Mouse (Mus musculus) frontal cortex, adult (tissue): ENCODE measurements around the gene Pde4d.

Source experiments
- ATAC-seq: cut with Nextera tagmentation; 2 replicates; pipeline ENCODE4 v1.9.2; 2017; ENCODE audit warnings: mild to moderate bottlenecking, moderate library complexity, mixed read lengths; ENCODE audit not compliant: low TSS enrichment

Gene Pde4d

DNA sequence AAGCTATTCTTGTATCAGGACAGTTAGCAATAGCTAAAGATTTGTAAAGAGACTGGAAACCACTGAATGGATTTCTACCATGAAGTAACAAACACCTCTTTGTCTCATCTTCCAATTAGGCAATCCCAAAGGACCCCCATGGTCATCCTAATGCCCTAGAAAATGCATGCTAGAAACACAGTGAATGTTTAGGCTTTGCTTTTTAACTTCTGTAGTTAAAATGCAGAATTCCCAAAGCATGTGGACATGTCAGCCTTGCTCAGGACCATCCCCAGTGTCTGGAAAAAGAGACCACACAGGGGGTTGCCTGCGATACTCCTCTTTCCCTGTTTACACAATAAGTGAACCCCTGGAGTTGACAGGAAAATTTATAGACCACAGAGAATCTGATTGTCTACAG lies 926.9 kb downstream of the Pde4d start:
- ATAC-seq, result no peak

DNA sequence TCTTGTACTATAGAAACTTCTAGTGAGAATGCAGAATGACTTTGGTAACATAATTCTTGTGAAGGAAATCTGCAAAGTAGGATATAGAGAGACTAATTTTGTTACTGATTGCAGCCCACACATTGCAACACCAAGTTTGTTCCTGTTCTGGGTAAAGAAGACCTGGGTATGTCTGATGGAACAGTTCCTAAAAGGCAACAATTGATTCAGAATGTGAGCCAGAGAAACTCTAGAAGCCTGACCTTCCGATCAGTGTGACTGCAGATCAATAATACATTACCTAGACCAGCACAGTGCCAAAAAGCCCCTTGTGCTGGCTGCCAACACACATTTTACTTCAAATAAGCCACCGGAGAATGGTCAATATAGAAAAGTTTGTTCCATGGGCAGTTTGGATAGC lies 930.4 kb downstream of the Pde4d start:
- ATAC-seq, result no peak

DNA sequence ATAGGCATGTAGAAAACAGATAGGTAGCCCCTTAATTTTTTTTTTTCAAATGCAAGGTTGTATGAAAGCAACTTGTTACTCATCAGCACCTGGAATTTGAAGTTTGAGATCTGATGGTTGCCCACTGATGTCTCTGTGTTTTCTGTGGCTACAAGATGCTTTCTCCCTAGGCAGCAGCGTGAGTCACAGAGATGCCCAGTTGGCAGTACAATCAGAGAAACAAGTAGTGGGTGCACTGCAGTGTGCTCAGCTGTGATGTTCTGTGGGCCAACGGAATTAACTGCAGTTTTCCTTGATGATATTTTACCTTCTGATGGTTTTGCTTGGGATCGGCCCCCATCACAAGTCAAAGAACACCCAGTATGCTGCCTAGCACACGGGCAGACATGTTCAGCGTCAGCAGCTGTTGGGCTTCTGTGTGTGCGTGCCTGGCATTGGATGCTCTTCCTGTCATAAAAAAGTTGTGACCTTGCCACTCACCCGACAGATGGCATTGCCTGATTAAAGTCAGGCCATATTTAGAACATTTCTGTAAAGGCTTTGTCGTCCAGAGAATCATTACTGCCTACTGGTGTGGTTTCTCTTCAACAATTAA lies 939.0 kb downstream of the Pde4d start:
- ATAC-seq, result peak; percentile 96

DNA sequence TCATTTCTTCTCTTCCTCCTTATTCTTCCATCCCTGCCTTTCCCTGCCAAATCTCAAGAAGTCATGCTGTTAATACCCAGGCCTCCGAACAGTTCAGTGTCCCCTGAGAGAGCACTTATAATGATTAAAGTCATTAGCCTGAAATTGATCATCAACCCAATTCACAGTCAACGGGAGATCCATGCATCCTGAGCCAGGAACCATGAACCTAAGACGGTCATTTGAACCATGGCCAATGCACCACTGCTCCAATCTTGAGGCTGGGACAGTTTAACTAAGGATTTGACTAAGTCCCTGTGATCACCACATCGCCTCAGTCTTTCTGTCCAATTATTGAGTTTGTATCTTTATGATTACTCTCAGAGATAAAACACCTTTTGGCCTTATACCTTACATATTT lies 952.6 kb downstream of the Pde4d start:
- ATAC-seq, result no peak

DNA sequence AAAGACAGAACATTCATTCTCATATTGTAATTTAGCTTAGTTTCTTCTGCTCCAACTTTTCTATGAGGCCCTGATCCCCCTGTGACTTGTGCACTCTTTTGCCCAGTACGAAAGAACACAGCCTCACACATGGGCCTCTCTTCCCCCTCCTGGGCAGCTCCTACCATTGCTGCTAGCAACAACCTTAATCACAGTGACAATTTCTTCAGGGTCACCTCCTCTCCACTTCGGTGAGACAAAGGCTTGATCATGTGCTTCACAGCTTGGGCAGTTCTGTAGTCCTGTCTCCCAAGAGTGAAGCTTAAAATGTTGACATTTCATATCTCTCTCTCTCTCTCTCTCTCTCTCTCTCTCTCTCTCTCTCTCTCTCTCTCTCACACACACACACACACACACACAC lies 953.2 kb downstream of the Pde4d start:
- ATAC-seq, result no peak

DNA sequence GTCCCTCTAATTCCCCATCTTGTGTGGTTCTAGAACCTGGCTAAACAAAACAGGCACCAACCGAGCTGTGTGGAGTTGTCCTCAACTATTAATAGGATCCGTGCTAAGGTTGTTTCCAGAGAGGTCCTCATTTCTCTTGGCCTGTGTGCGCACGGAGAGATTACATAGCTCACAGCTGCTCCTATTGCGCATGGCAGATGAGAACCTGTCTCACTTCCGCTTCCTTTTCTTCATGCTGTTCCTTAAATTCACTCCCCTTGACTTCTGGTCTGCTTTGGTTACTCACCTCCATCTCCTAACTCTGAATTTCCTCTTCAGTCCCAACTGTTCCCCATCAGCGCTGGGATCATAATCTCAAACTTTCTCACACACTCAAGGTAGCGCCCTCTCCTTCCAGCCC lies 956.6 kb downstream of the Pde4d start:
- ATAC-seq, result no peak

DNA sequence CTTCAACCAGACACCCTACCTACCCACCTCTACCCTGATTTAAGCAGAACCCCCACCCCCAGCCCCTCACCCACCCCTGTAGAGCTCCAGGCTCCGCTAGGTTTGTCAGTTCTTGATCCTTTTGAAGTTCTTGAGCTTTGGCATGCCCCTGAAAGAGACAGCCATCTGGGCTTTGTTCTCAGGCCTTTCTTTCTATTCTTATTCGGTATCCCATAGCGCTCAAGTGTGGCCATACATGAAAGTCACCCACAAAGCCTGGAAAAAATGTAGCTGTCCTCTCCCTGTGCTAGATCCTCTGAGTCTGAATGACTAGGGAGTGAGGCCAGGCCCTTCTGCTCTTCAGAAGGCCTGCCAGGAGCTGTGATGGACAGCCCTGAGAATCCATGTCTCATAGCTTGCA lies 957.6 kb downstream of the Pde4d start:
- no peak for ATAC-seq

DNA sequence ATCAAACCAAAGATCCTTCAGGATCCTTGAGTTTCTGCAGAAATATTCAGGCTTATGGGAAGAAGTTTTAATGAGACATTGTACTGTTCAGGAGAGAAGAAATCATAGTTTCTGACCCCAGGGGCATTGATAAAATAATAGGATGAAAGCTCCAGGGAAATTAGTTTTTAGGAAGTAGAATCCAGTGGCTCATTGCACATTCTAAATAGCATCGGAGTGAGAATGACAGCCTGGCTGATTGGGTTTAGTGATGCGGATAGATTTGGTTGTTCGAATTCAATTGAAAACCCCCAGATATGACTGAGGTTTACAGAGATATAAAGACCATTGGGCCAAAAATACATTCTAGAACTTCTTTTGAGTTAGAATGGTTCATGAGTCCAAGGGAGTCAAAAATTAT lies 970.7 kb downstream of the Pde4d start:
- ATAC-seq, result no peak

DNA sequence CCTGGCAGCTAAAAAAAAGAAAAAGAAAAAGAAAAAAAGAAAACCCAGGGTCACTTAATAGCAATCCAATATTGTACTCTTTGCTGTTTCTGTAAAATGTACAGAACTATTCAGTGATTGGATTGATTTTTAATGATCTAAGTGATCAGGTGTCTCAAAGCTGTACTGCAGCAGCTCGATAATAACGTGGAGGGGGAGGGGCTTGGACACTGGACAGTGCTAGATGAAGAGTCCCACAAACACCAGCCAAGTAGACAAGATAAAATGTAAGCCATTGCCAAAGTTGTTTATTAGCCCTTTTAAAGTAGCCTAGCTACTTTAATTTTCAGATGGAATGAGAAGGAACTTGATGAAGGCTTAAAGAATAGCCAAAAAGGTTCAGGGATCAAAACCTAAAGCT lies 975.2 kb downstream of the Pde4d start:
- no peak for ATAC-seq

DNA sequence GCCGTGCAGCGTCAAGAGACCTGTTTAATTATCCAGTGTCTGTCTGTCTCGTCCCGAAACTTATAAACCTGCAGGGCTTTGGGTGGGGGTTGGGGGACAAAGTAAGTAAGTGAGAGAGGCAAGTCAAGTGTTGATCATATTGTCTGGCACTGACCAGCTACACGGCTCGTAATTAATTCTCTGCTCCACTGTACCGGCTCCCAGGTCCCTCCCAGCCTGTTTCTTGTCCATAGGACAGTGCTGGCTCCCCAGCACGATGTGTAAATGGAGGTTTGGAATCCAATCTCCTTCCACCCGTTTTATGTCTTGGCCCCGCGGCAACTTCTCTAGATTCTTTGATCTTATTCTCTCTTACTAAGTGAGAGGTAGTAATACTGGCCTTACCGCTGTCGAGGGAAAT lies 975.8 kb downstream of the Pde4d start:
- ATAC-seq, result no peak

DNA sequence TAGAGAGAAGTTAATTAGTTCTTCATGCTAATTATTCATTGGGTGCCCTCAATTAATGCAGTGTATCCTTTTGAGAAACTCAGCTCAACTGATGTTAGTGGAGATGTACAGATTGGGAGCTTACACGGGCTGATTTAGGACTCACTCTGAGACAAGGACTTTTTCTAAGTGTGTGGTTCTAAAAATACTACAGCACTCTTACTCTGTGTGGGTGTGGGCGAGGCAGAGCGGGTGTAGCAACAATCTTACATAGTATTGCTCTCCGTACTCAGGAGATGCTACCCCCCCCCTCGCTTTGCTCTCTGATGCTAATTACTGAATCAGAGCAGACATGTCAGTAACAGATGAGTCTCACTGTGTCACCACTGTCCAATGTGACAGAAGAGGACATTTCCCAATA lies 976.3 kb downstream of the Pde4d start:
- ATAC-seq, result peak; percentile 96

DNA sequence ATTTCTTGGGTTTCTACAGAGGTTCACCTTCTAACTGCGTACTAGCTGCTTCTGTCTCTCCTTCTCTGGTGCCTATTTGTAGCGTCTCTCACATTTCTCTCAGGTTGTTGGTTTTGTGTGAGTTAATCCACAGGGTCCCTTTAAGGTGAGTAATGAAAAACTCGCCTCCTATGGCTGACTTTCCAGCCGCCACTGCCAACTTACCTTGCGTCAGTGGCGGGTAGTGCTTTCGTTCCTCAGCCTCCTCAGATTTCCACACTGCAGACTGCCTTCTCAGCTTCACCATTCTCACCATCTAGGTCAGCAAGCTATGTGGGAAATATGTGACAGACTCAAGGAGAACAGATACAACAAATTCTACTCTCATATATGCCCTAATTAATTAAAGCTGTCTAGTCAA lies 977.8 kb downstream of the Pde4d start:
- ATAC-seq, result no peak

DNA sequence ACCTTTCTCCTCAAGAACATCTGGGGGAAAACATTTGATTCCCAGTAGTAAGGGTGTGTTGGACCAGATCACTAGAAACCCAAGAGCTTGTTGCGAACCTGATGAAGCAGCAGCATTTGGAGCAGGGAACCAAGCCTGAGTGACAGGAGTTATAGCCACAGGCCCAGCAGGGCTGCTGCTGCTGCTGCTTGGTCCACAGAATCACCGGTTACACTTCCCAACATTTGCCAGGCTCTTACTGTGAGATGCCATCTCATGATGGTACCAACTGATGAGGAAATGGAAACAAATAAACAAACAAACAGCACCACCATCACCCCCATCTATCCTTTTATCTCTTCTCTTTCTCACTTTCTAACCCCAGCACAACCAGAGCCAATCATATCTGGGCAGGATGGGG lies 979.8 kb downstream of the Pde4d start:
- no peak for ATAC-seq

DNA sequence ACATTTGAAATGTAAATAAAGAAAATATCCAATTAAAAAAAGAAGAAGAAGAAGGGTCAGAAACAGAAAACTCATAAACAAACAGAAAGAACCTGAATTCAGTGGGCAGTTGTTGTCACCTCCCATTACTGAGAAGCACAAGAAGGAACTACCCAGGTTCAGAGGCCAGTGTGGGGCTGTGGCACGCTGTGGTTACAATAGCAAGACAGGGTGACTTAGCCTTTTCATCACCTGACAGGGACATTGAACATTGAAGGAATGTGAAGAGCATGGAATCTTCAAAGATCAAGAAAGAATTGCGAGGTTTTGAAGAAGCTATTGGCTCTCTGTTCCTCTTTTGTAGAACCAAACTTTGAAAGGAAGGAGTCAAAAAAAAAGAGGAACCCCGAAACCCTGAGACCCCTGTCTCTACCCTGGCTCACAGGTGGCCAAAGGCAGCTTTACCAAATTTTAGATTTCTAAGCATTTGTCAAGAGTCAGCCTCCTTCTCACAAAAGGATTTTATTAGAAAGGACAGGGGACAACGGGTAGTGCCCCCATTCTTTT lies 987.6 kb downstream of the Pde4d start:
- ATAC-seq, result no peak

DNA sequence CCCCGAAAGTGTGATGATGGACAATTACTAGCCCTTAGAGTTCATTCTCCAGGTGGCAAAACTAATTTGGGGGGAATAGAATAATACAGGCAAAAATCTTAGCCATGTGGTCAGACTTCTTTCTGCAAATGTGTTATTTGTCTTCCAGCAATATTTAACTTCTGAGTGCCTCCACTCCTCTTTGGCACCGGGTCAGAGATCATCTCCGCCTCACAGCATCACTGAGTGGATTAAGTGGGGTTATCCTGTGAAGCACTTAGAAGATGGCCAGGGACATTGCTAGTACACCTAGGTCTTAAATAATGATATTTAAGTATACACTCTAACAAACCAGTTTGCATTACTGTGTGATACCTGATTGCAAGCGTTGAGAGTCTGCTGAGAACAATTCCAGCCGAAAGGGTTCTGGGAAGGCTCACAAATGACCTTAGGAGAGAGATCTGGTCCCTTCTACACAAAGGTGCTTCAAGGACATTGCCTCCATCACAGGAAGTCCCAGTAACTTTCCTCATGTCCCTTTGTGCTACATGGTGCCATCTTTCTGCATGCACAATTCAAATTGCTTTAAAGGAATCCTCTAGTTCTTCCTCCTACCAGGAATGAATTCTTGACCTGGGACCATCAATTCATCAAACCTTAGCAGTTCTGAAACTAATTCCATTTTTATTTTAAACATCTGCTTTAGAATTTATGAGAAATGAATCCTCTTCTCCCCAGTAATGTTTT lies 989.9 kb downstream of the Pde4d start:
- ATAC-seq, result no peak

DNA sequence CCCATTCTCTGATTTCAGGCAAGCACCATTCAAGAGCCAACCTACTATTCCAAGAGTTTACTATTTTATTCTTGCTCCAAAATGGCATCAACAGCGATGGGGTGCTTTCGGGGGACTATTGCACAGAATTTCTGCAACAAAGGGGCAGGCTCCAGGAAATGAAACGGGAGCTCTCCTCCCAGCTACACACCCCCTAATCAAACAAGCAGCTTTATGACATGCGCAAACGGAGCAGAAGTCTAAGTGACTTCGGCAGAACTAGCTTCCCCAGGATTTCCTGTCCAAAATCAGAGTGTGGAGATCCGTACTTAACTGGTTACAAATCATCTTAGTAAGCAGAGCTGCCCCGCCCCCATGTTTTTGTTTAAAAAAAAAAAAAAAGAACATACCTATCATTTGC lies 990.6 kb downstream of the Pde4d start:
- peak; percentile 51 for ATAC-seq

DNA sequence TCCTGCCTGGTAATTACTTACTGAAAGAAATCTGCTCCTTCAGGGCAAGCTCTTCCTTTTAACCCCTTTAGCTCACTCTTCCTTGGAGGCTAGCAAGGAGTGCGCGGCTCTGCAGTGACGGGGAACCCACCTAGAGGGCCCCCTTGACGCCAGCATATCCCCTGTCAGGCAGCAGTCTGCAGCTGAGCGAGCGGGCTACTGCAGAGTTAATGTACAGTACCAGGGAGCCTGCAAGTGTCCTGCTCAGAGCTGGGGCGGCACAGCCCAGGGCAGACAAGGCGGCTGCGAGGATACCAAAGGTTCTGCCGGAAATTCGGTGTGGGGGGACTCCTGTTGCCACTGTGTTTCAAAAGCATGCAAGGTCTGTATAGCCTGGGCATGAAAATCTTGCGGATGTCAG lies 991.1 kb downstream of the Pde4d start:
- peak; percentile 88 for ATAC-seq

DNA sequence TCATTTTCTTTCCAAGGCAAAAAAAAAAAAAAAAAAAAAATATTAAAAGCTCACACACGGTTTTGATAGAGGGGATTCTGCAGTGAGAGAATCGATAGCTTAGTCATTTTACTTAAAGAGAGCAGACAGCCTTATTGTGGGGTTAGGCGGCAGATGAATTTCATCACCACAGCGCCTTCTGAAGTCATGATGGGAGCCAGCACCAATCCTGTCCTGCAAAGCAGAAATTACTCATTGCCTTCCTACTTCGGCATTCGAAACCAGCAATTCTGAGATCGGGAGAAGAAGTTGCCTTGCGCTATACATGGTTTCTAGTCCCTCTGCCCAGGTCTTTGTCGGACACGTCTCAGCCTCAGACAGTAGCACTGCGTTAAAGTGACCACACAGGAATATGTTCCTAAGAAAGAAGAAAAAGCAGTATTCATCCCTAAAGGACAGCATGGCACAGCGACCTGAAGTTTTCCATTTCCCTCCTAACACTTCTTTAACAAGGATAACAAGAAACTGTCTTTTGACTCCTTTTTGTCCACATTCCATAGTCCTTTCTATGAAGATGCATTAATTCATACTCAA lies 991.7 kb downstream of the Pde4d start:
- peak; percentile 55 for ATAC-seq

DNA sequence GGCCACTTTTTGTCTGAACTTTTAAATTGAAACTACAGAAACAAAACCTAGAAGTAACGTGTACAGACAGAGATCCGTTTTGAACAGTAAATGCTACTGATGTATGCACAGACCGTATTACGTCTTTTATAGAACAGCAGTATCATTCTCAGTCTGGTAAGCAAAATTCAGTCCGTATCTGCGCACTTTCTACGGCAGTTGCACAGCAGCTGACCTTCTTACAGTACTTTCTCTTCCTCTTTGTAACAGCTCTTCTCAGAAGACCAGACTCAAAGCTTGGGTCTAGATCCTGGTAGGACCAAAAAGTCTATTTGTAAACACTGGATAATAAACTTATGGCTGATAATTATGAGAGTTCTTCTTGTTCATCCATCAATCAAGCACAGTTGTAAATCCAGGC lies 996.4 kb downstream of the Pde4d start:
- no peak for ATAC-seq

DNA sequence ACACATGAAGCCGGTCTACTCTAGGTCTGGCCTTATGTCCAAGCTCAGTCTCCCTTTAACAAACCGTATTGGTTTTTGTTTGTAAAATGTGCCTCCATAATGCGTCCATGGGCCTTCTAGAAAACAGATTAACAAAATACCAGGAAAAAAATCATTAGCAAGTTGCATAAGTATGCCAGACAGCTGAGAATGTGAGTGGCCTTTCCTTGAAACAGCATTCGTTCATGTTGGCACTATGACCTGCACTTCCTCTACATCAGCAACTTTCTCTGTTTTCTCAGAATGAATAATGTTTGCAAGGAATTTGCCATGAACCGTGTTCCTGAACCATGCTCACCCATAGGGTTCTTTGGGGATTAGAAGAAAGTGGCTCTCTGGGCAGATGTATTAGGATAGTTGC lies 998.4 kb downstream of the Pde4d start:
- no peak for ATAC-seq

DNA sequence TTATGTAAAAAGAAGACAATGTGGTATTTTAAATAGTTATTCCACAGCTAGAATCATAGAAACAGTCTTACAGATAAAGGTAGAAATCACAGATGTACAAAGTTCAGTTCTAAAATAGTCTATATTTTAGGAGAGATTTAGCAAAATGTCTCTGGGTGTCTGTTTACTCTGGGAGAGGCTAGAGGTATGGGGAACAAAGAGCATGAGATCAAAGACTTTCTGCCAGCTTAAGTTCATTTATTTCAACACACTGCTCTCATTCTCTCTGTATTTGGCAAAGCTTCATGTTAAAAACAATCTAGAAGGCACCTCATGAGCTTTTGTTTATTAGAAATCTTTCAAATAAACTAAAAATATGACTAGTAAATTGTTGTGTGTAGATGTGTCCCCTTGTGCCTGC lies 1024.6 kb downstream of the Pde4d start:
- no peak for ATAC-seq

DNA sequence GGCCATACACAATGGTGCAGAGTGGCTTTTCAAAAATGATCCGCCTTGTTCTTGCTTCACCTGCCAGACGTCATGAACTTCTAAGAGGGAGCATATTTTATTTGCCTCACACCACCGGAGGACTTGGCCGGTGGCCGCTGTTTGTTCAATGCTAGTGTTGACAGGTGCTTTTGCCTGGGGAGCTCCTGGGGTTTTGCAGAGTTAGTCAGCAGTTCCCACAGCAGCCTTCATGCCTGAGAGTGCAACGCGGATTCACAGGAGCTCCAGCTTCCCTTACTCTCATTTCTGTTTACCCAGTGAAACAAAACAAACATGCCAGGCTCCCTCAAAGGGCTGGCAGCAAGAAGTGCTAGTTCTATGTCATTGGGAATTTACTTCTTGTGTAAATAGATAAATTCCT lies 1031.7 kb downstream of the Pde4d start:
- ATAC-seq, result no peak

DNA sequence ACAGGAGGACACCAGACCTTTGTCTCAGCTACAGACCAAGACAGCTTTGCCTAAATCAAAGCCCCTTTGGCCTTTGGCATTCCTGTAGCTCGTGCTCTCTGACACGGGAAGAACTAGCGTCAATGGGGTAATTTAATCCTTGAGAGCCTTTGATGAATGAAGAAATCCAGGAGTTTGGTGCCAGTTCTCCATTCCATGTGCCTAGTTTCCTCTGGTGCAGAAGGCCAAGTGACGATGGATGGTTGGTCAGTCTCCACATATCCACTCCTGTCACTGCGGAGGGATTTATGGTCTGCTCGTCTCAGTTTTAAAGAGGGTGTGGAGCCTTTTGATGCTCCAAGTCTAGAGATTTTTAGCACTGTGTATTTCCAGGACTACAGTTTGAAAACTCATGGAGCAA lies 1036.4 kb downstream of the Pde4d start:
- ATAC-seq, result no peak
